Mouse (Mus musculus): ENCODE data around the gene Gm4559.

DNA sequence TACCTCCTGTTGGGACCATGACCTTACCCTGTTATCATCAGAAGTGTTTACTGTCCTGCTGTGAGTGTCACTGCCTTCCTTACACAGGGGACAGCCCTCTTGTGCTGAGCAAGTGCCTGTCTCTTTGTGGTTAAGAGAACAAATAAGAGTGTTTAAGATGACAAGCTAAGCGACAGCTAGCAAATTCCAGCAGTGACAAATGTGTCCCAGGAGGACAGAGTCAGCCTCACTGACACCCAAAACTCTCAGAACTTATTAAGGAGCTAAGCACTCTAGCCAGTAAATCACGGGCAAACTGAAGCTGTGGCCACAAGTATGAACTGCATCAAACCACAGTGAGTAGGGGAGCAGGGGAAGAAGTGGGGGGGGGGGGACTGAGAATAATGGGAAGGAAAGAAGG lies 46.7 kb upstream of the Gm4559 start:
- TF ChIP-seq HCFC1 (IDR thresholded peaks at IDR 0.05; ENCODE audit: borderline replicate concordance, insufficient read depth, low read length), result no peak
- no peak for TF ChIP-seq ZNF384 (IDR thresholded peaks at IDR 0.05; ENCODE audit: low read depth, low read length)
- TF ChIP-seq MAFK (IDR thresholded peaks at IDR 0.05; ENCODE audit: insufficient read depth, low read depth, low read length), result no peak
- no peak for TF ChIP-seq ZC3H11A (IDR thresholded peaks at IDR 0.05; ENCODE audit: borderline replicate concordance, low read depth, low read length)

Measured in ES-E14 (cell line).